ENCODE assay signal across 8 mouse cellular contexts in the genomic region with DNA sequence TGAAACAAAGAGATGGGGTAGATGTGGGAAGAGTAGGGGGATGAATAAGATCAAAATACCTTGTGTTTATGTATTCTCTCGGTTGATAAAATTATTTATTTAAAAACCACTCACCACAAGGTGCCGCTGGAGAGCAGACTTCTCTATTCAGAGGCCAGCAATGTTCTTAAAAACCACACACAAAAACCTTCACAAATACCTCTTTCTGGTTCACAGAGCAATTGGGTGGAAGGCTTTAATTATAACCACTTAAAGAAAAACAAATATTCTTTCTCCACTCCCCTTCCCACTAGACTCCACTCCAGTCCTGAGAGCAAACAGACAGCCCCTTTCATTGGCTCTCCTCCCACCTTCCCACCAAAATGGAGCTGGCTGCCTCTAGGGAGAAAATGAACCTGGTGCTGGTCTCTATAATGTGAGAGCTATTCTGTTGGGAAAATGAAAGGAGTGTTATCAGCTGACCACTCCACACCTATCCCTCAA.
A peak's percentile ranks its signal among the peaks of the same experiment; 100 is the strongest.
DNase-seq lines count a peak whose midpoint lies in the region; ATAC-seq and TF ChIP-seq lines count a peak whose summit lies in the region.

No protein-coding gene starts in this region.

- TF ChIP-seq POLR2A in thymus, adult 2 months (IDR thresholded peaks at IDR 0.05; ENCODE audit: control insufficient read depth, extremely low read depth, insufficient read depth, low read length, poor library complexity): no peak

- ATAC-seq in neural tube, embryonic 13.5 days (ENCODE audit: low read depth): peak; percentile 50; the same call in 1 of the 2 replicates

- H3K4me3 ChIP-seq in thymus, adult 2 months (ENCODE audit: control insufficient read depth, insufficient read depth, low read length): no peak overlapping the region
- no peak overlapping the region for H3K4me3 ChIP-seq in neural tube, embryonic 13.5 days

- TF ChIP-seq CTCF in thymus, adult 2 months (IDR thresholded peaks at IDR 0.05; ENCODE audit: borderline replicate concordance, control insufficient read depth, extremely low read depth, insufficient read depth, low read length, poor library complexity): no peak

- intact Hi-C loops in left cerebral cortex, postnatal 4 days (cut with DNase I): loop anchor here (5.0 kb wide), 1 partner anchor 562 kb away; no protein-coding TSS in a partner anchor

- H3K36me3 ChIP-seq in thymus, adult 2 months (ENCODE audit: control insufficient read depth, insufficient read depth, low read length): no peaks in the 10 kb centered on the region
- no peaks in the 10 kb centered on the region for H3K36me3 ChIP-seq in neural tube, embryonic 13.5 days

- H3K4me1 ChIP-seq in thymus, adult 2 months (replicated peaks; ENCODE audit: control insufficient read depth, insufficient read depth, low read length): no peaks in the 10 kb centered on the region
- peaks cover 7% of the 10 kb centered on the region; the same call in 1 of the 2 replicates for H3K4me1 ChIP-seq in neural tube, embryonic 13.5 days (replicated peaks)

- H3K4me2 ChIP-seq in neural tube, embryonic 13.5 days: no peak overlapping the region

- no peak overlapping the region for H3K9ac ChIP-seq in neural tube, embryonic 13.5 days

- WGBS in thymus, adult 2 months: 0% methylated on average over 2 of the region's 2 CpGs
- 2% methylated on average over 2 of the region's 2 CpGs for WGBS in neural tube, embryonic 13.5 days

- H3K27ac ChIP-seq in thymus, adult 2 months (ENCODE audit: control insufficient read depth, insufficient read depth, low read length): no peak overlapping the region
- no peak overlapping the region for H3K27ac ChIP-seq in neural tube, embryonic 13.5 days (replicated peaks)

- H3K27me3 ChIP-seq in thymus, adult 2 months (ENCODE audit: control insufficient read depth, insufficient read depth, low read length): no peaks in the 10 kb centered on the region
- no peaks in the 10 kb centered on the region for H3K27me3 ChIP-seq in neural tube, embryonic 13.5 days

- peak; percentile 15 for DNase-seq in thymus, adult 2 months
- DNase-seq in thymus, adult 18-20 months: no peak
- DNase-seq in cerebellum, postnatal 10 days: peak; percentile 83 to 91
- peak; percentile 35 to 52 for DNase-seq in frontal cortex, postnatal 25 days (ENCODE audit: low spot score in 2 of 2)
- peak; percentile 45 to 63 for DNase-seq in kidney, adult 8-10 months
- DNase-seq in left cerebral cortex, postnatal 4 days: peak; percentile 63
- no peak for DNase-seq in T-cell, adult 2 months (ENCODE audit: low spot score)

- H3K9me3 ChIP-seq in neural tube, embryonic 13.5 days: no peaks in the 10 kb centered on the region

Comparison
In these comparisons a context has a peak if more than half of its experiments do, and no peak if none do; other contexts are left out.
1. DNase-seq: peak in thymus, adult 2 months (single experiment), cerebellum, postnatal 10 days (2 of 2), frontal cortex, postnatal 25 days (2 of 2), kidney, adult 8-10 months (2 of 2) and left cerebral cortex, postnatal 4 days (single experiment); none in thymus, adult 18-20 months (0 of 2) and T-cell, adult 2 months (single experiment).